Mouse (Mus musculus): ENCODE data around the gene Lrrtm1. TPM values are rescaled to one million over a fixed set of nuclear protein-coding genes. Genes with fewer than 3 reads are reported as not detected.
A peak's percentile ranks its signal among the peaks of the same experiment; 100 is the strongest.

Gene Lrrtm1
- 0.56 and 0.86 TPM in 2 replicates for polyA plus RNA-seq (2014; fragmentation: Nextera tagmentation; extraction: Ambion mirVana)

DNA sequence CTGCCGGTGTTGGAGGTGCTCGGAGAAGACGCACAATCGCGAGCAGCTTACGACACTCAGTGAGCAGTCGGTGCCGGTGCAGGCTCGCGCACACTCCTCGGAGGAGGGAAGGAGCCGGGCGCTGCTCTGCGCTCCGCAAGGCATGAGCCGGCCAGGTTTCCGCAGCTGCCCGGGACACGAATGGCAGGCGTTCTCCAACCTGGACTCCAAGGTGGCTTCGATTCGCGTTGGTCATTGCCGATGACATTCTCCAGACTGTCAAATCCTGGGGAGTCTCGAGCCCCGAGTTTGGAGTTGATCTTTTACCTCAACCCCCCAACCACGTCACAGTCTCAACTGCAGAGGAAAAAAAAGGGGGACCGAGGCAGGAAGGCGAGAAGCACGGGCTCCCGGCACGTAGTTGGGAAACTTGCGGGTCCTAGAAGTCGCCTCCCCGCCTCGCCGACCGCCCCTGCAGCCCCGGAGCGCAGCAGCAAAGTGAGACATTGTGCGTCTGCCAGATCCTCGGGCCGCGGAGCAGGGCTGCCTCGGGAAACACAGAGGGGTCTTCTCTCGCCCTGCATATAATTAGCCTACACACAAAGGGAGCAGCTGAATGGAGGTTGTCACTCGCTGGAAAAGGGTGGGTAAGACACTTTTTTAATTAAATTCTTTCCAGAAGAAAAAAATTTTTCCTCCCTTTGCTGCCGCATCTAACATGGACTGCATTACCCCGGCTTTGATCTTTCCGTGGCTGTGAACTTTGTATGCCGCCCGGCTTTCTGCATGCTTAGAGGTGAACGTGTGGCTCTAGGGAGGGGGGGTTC is at the start of gene Lrrtm1:
Lrrtm1 (plus strand) TSS at position 89 of the 806 bp plus-strand sequence.
- Histone ChIP-seq H3K27me3 (replicated peaks; ENCODE audit: control insufficient read depth, insufficient read depth, low read length) (peaks cover 55% of the 10 kb centered on the region), H3K4me1 (replicated peaks; ENCODE audit: control insufficient read depth, insufficient read depth, low read length) (no peaks in the 10 kb centered on the region), H3K9ac (ENCODE audit: low read depth, low read length) (no peak within 1 kb of the TSS), H3K9me3 (ENCODE audit: control insufficient read depth, low read length) (no peaks in the 10 kb centered on the region), H3K27ac (ENCODE audit: low read depth, low read length) (no peak within 1 kb of the TSS), H3K4me3 (ENCODE audit: low read depth, low read length) (peak within 1 kb of the TSS; percentile 41), H3K4me2 (peak within 1 kb of the TSS; percentile 68), H3K36me3 (ENCODE audit: control insufficient read depth, insufficient read depth, low read length) (no peaks in the 10 kb centered on the region)
- DNase-seq (ENCODE audit: low spot score) (peak; percentile 38), ATAC-seq (replicated peaks; ENCODE audit: low FRiP score) (no peak)
- under 1% methylated on average over 50 of the region's 53 CpGs for WGBS

DNA sequence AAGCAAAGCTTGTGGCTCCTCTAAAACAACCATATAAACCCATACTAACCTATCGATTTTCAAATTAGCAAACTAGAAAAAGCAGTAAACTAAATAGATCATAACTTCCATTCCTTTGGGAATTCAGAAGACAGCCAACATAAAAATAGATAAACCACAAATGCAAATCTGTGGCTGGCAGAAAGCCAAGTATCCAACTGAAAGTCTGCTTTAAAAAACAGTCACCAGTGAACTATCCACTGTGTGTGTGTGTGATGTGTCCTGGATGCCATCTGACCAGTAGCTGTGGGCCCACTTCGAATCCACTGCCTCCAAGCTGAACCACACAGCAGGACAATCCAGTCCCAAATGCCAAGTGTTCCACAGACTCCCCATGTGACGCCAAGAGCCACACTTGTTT is 45.8 kb upstream of the Lrrtm1 start:
- Histone ChIP-seq H3K4me2 (no peak overlapping the region), H3K36me3 (ENCODE audit: control insufficient read depth, insufficient read depth, low read length) (no peaks in the 10 kb centered on the region), H3K27ac (ENCODE audit: low read depth, low read length) (no peak overlapping the region), H3K9ac (ENCODE audit: low read depth, low read length) (no peak overlapping the region), H3K4me3 (ENCODE audit: low read depth, low read length) (no peak overlapping the region), H3K27me3 (replicated peaks; ENCODE audit: control insufficient read depth, insufficient read depth, low read length) (no peaks in the 10 kb centered on the region), H3K4me1 (replicated peaks; ENCODE audit: control insufficient read depth, insufficient read depth, low read length) (no peaks in the 10 kb centered on the region), H3K9me3 (ENCODE audit: control insufficient read depth, low read length) (no peaks in the 10 kb centered on the region)
- 77% methylated on average over 3 of the region's 3 CpGs for WGBS
- no peak for DNase-seq (ENCODE audit: low spot score)
- ATAC-seq (replicated peaks; ENCODE audit: low FRiP score), result no peak

DNA sequence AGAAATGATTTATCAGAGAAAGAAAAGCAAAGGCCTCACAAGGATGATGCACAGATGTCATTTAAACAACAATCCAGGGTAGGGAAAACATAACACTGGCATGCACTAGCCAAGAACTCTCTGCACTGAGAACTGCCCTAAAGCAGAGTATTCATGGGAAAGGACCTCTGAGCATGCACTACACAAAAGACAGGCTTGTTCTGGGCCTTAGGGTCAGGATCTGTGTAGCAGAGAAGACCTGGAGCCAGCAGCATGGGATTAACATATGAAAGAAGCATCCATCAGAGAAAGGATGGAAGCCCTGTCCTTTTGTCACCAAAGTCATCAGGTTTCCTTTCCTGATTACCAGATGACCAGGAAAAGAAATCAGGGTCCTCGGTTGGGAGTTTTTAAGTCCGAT is 43.1 kb upstream of the Lrrtm1 start:
- no peak overlapping the region for H3K4me3 ChIP-seq (ENCODE audit: low read depth, low read length)
- H3K36me3 ChIP-seq (ENCODE audit: control insufficient read depth, insufficient read depth, low read length), result no peaks in the 10 kb centered on the region
- no peak overlapping the region for H3K9ac ChIP-seq (ENCODE audit: low read depth, low read length)
- no peak overlapping the region for H3K27ac ChIP-seq (ENCODE audit: low read depth, low read length)
- WGBS, result 83% methylated on average over 2 of the region's 2 CpGs
- no peak for DNase-seq (ENCODE audit: low spot score)
- no peak overlapping the region for H3K4me2 ChIP-seq
- no peaks in the 10 kb centered on the region for H3K27me3 ChIP-seq (replicated peaks; ENCODE audit: control insufficient read depth, insufficient read depth, low read length)
- no peak for ATAC-seq (replicated peaks; ENCODE audit: low FRiP score)
- H3K9me3 ChIP-seq (ENCODE audit: control insufficient read depth, low read length), result no peaks in the 10 kb centered on the region
- H3K4me1 ChIP-seq (replicated peaks; ENCODE audit: control insufficient read depth, insufficient read depth, low read length), result no peaks in the 10 kb centered on the region

DNA sequence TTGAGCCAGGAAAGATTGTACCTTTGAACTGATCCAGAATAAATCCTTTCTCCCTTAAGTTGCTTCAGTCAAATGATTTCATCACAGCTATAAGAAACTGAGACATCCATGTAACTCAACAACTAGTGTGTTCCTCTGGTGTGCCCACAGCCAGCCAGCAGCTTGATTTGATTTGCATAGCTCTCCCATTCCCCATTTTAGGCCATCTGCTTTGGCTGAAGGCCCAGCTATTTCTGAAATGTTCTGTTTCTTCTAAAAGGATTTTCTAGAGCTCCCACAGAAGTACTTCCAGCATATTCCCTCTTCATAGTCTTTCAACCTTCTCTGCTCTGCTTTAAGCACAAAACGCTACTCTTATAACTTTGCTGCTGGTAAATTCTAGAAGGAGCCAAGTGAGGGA is 33.3 kb upstream of the Lrrtm1 start:
- no peak overlapping the region for H3K4me3 ChIP-seq (ENCODE audit: low read depth, low read length)
- no peak overlapping the region for H3K27ac ChIP-seq (ENCODE audit: low read depth, low read length)
- ATAC-seq (replicated peaks; ENCODE audit: low FRiP score) (no peak), DNase-seq (ENCODE audit: low spot score) (no peak)
- no peak overlapping the region for H3K9ac ChIP-seq (ENCODE audit: low read depth, low read length)
- H3K4me2 ChIP-seq, result no peak overlapping the region
- WGBS, result 86% methylated on average over 1 of the region's 1 CpGs
- no peaks in the 10 kb centered on the region for H3K36me3 ChIP-seq (ENCODE audit: control insufficient read depth, insufficient read depth, low read length)
- no peaks in the 10 kb centered on the region for H3K27me3 ChIP-seq (replicated peaks; ENCODE audit: control insufficient read depth, insufficient read depth, low read length)
- no peaks in the 10 kb centered on the region for H3K9me3 ChIP-seq (ENCODE audit: control insufficient read depth, low read length)
- no peaks in the 10 kb centered on the region for H3K4me1 ChIP-seq (replicated peaks; ENCODE audit: control insufficient read depth, insufficient read depth, low read length)

DNA sequence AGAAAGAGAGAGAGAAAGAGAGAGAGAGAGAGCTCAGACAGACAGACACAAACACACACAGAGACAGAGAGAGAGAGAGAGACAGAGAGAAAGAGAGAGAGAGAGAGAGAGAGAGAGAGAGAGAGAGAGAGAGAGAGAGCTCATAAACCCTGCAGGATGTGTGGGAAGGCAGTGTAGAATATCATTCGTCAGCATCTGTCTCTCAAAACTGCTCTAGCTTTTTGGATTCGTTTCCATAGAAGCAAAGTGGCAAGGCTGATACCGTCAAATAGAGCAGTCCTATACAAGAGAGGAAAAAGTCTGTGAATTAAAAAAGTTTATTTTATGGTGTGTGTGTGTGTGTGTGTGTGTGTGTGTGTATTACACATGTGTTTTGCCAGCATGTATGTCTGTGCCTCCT is 32.6 kb upstream of the Lrrtm1 start:
- DNase-seq (ENCODE audit: low spot score), result no peak
- H3K4me1 ChIP-seq (replicated peaks; ENCODE audit: control insufficient read depth, insufficient read depth, low read length), result no peaks in the 10 kb centered on the region
- H3K27me3 ChIP-seq (replicated peaks; ENCODE audit: control insufficient read depth, insufficient read depth, low read length), result no peaks in the 10 kb centered on the region
- H3K9ac ChIP-seq (ENCODE audit: low read depth, low read length), result no peak overlapping the region
- no peak overlapping the region for H3K4me2 ChIP-seq
- no peak overlapping the region for H3K4me3 ChIP-seq (ENCODE audit: low read depth, low read length)
- 63% methylated on average over 3 of the region's 3 CpGs for WGBS
- H3K27ac ChIP-seq (ENCODE audit: low read depth, low read length), result no peak overlapping the region
- H3K36me3 ChIP-seq (ENCODE audit: control insufficient read depth, insufficient read depth, low read length), result no peaks in the 10 kb centered on the region
- no peak for ATAC-seq (replicated peaks; ENCODE audit: low FRiP score)
- no peaks in the 10 kb centered on the region for H3K9me3 ChIP-seq (ENCODE audit: control insufficient read depth, low read length)

DNA sequence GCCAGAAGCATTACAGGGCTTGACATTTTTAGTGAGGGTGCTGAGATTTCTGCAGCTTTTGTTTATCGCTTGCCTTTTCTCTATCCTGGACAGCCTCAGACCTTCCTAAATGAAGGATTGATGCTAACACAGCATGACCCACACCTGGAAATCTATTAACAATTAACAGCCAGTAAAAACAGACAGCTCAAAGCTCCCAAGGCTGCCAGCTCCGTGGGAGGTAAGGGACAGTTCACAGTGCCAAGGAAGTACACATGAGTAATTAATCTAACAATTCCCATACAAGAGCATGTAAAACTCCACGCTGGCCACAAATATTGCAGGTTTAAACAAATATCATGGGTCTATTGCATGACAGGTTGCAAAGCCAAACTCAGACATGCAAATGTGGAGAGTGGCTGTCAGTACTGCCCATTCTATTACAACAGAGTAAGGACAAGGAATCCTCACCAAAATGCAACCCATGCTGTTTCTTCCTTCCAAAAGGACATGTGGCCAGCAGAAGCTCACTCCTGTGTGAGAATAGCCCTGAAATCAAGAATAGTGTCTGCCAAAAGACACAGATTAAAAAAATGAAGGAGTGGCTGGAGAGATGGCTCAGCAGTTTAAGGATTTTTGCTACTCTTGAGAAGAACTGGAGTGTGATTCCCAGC is 28.6 kb upstream of the Lrrtm1 start:
- Histone ChIP-seq H3K36me3 (ENCODE audit: control insufficient read depth, insufficient read depth, low read length) (no peaks in the 10 kb centered on the region), H3K27me3 (replicated peaks; ENCODE audit: control insufficient read depth, insufficient read depth, low read length) (no peaks in the 10 kb centered on the region), H3K4me3 (ENCODE audit: low read depth, low read length) (no peak overlapping the region), H3K9me3 (ENCODE audit: control insufficient read depth, low read length) (no peaks in the 10 kb centered on the region), H3K4me2 (no peak overlapping the region), H3K4me1 (replicated peaks; ENCODE audit: control insufficient read depth, insufficient read depth, low read length) (no peaks in the 10 kb centered on the region), H3K27ac (ENCODE audit: low read depth, low read length) (no peak overlapping the region), H3K9ac (ENCODE audit: low read depth, low read length) (no peak overlapping the region)
- DNase-seq (ENCODE audit: low spot score) (no peak), ATAC-seq (replicated peaks; ENCODE audit: low FRiP score) (no peak)
- 35% methylated on average over 3 of the region's 3 CpGs for WGBS

DNA sequence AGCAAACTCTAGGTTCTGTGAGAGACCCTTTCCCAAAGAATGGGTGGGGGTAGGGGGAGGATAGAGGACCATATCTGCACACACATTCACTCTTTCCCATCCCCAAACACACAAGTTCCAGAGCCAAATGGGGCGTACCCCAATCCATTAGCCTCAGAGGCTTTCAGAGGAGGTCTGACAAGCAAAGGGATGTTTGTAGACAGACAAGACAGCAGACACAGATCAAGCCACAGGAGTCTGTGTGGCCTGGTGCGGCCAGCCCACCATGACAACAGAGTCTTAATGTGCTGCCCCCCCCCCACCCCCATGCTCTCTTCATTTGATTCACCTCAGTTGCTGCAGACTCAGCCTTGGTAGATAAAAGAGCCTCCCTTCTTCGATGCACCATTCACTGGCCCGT is 27.2 kb upstream of the Lrrtm1 start:
- Histone ChIP-seq H3K27me3 (replicated peaks; ENCODE audit: control insufficient read depth, insufficient read depth, low read length) (no peaks in the 10 kb centered on the region), H3K9me3 (ENCODE audit: control insufficient read depth, low read length) (no peaks in the 10 kb centered on the region), H3K9ac (ENCODE audit: low read depth, low read length) (no peak overlapping the region), H3K36me3 (ENCODE audit: control insufficient read depth, insufficient read depth, low read length) (no peaks in the 10 kb centered on the region), H3K4me3 (ENCODE audit: low read depth, low read length) (no peak overlapping the region), H3K4me1 (replicated peaks; ENCODE audit: control insufficient read depth, insufficient read depth, low read length) (no peaks in the 10 kb centered on the region), H3K27ac (ENCODE audit: low read depth, low read length) (no peak overlapping the region), H3K4me2 (no peak overlapping the region)
- no peak for DNase-seq (ENCODE audit: low spot score)
- WGBS, result 78% methylated on average over 4 of the region's 4 CpGs
- ATAC-seq (replicated peaks; ENCODE audit: low FRiP score), result no peak

DNA sequence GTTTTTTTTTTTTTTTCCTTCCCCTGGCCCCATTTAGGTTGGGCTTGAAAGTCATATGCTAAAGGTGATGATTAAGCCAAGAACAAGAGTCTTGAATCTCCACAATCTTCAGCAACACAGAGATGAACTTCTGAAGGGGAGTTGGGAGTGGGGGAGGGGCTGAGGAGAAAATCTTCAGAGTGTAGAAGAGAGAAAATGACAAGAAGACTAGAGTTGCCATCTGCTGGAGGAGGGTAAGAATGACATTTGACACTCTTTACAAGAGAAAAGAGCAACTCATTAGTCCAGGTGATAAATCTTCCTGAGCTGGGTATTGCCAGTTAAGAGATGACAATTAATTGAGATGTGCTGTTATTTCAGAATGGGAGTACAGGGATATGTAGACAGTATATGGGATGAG is 23.6 kb upstream of the Lrrtm1 start:
- no peak overlapping the region for H3K4me3 ChIP-seq (ENCODE audit: low read depth, low read length)
- no peaks in the 10 kb centered on the region for H3K36me3 ChIP-seq (ENCODE audit: control insufficient read depth, insufficient read depth, low read length)
- H3K4me1 ChIP-seq (replicated peaks; ENCODE audit: control insufficient read depth, insufficient read depth, low read length), result no peaks in the 10 kb centered on the region
- H3K27me3 ChIP-seq (replicated peaks; ENCODE audit: control insufficient read depth, insufficient read depth, low read length), result no peaks in the 10 kb centered on the region
- H3K9ac ChIP-seq (ENCODE audit: low read depth, low read length), result no peak overlapping the region
- no peak overlapping the region for H3K4me2 ChIP-seq
- H3K27ac ChIP-seq (ENCODE audit: low read depth, low read length), result no peak overlapping the region
- DNase-seq (ENCODE audit: low spot score), result no peak
- H3K9me3 ChIP-seq (ENCODE audit: control insufficient read depth, low read length), result no peaks in the 10 kb centered on the region
- ATAC-seq (replicated peaks; ENCODE audit: low FRiP score), result no peak

DNA sequence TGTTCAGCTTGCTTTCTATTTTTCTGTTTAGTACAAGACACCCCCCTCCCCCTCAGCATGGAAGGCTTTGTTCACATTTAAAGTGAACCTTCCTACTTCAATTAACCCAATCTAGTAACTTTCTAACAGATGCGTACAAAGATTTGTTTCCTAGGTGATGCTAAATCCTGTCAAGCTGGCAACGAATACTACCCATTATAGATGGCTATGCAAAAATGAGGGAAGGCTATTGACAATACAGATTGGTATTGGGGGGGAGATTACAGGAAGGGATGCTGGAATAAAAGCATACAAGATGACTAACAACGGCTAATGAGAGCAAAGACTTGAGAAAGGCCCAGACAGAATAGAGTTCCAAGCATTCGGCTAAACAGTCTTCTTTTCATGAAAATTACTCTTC is 21.7 kb upstream of the Lrrtm1 start:
- Histone ChIP-seq H3K27me3 (replicated peaks; ENCODE audit: control insufficient read depth, insufficient read depth, low read length) (no peaks in the 10 kb centered on the region), H3K36me3 (ENCODE audit: control insufficient read depth, insufficient read depth, low read length) (no peaks in the 10 kb centered on the region), H3K4me1 (replicated peaks; ENCODE audit: control insufficient read depth, insufficient read depth, low read length) (no peaks in the 10 kb centered on the region), H3K4me3 (ENCODE audit: low read depth, low read length) (no peak overlapping the region), H3K9ac (ENCODE audit: low read depth, low read length) (no peak overlapping the region), H3K9me3 (ENCODE audit: control insufficient read depth, low read length) (no peaks in the 10 kb centered on the region), H3K4me2 (no peak overlapping the region), H3K27ac (ENCODE audit: low read depth, low read length) (no peak overlapping the region)
- DNase-seq (ENCODE audit: low spot score), result no peak
- 81% methylated on average over 4 of the region's 4 CpGs for WGBS
- ATAC-seq (replicated peaks; ENCODE audit: low FRiP score), result no peak

Measured in liver, embryonic 11.5 days (tissue).